Mouse (Mus musculus): ENCODE results near the gene Clec5a.
"Not testable (repeated sequence)": the region's sequence is repeated elsewhere in the genome, so short reads cannot be mapped to it uniquely, and the experiment has no call there.

Gene Clec5a

GRCm38 (mm10) chr6:40585645-40586044, at the start of gene Clec5a:
TSS of gene Clec5a (minus strand) at chr6:40585821.
- DNase-seq (ENCODE audit: low spot score in 2 of 2) = no peak

GRCm38 (mm10) chr6:40634640-40635071, 49.0 kb upstream of the Clec5a start:
- DNase-seq (ENCODE audit: low spot score in 2 of 2) = no peak

- DNase-seq (ENCODE audit: low spot score in 2 of 2) = no peak
These were observed 42.9 kb upstream of the Clec5a start, which contains the start of gene Mgam for GRCm38 (mm10) chr6:40628406-40629000. TSS of gene Mgam (plus strand) at chr6:40628831.

GRCm38 (mm10) chr6:40626111-40626510, 40.5 kb upstream of the Clec5a start:
- no peak for DNase-seq (ENCODE audit: low spot score in 2 of 2)

GRCm38 (mm10) chr6:40617965-40618364, 32.3 kb upstream of the Clec5a start:
- peak; percentile 53 to 70 for DNase-seq (ENCODE audit: low spot score in 2 of 2)

GRCm38 (mm10) chr6:40613260-40613852, 27.7 kb upstream of the Clec5a start, which contains the start of gene Tas2r138:
TSS of gene Tas2r138 (minus strand) at chr6:40613310.
- no peak for DNase-seq (ENCODE audit: low spot score in 2 of 2)

GRCm38 (mm10) chr6:40610244-40610643, 24.6 kb upstream of the Clec5a start:
- no peak for DNase-seq (ENCODE audit: low spot score in 2 of 2)

GRCm38 (mm10) chr6:40607431-40607830, 21.8 kb upstream of the Clec5a start:
- no peak for DNase-seq (ENCODE audit: low spot score in 2 of 2)

- DNase-seq (ENCODE audit: low spot score in 2 of 2) = not testable (repeated sequence)
These were observed 12.9 kb upstream of the Clec5a start for GRCm38 (mm10) chr6:40598546-40598945.

- DNase-seq (ENCODE audit: low spot score in 2 of 2) = no peak
These were observed 9.4 kb upstream of the Clec5a start for GRCm38 (mm10) chr6:40594804-40595550.

GRCm38 (mm10) chr6:40588346-40588745, 2.7 kb upstream of the Clec5a start:
- no peak for DNase-seq (ENCODE audit: low spot score in 2 of 2)

GRCm38 (mm10) chr6:40584336-40584735, 1.3 kb downstream of the Clec5a start:
- DNase-seq (ENCODE audit: low spot score in 2 of 2) = no peak

GRCm38 (mm10) chr6:40576305-40576704, 9.3 kb downstream of the Clec5a start:
- DNase-seq (ENCODE audit: low spot score in 2 of 2) = no peak

- DNase-seq (ENCODE audit: low spot score in 2 of 2) = no peak
These were observed 12.0 kb downstream of the Clec5a start for GRCm38 (mm10) chr6:40573618-40574017.

- no peak for DNase-seq (ENCODE audit: low spot score in 2 of 2)
These were observed 16.4 kb downstream of the Clec5a start, which contains the start of gene Olfr460 for GRCm38 (mm10) chr6:40569187-40569586. TSS of gene Olfr460 (plus strand) at chr6:40569487.

- no peak for DNase-seq (ENCODE audit: low spot score in 2 of 2)
These were observed 30.7 kb downstream of the Clec5a start, which contains the start of gene Olfr461 for GRCm38 (mm10) chr6:40554950-40555349. TSS of gene Olfr461 (minus strand) at chr6:40555050.

- DNase-seq (ENCODE audit: low spot score in 2 of 2) = no peak
These were observed 40.9 kb downstream of the Clec5a start for GRCm38 (mm10) chr6:40544690-40545089.

All from cerebellum, postnatal 4 days (tissue).